Mouse (Mus musculus) forebrain, embryonic 11.5 days (tissue): ENCODE results near the gene Plekhb2. TPM values are rescaled to one million over a fixed set of nuclear protein-coding genes. Genes with fewer than 3 reads are reported as not detected.

Experiments used
- ATAC-seq: fragments of 200-750 bp; cut with Nextera tagmentation; replicated peaks from 2 replicates; pipeline ENCODE4 v1.8.0; 2017; ENCODE audit warnings: moderate TSS enrichment; ENCODE audit not compliant: low FRiP score
- DNase-seq: peaks from one replicate; pipeline ENCODE4 v3.0.0-alpha.2; 2017; ENCODE audit warnings: low spot score
- H3K27ac ChIP-seq: fragments of 300-500 bp; sonication (generic); 2 replicates; pipeline ENCODE4 v1.5.1; 2014; ENCODE audit warnings: low read depth, low read length
- H3K27me3 ChIP-seq: fragments of 300-500 bp; sonication (generic); 2 replicates; pipeline ENCODE4 v1.6.1; 2014; ENCODE audit warnings: mild to moderate bottlenecking, low read length, mixed read lengths; ENCODE audit not compliant: control insufficient read depth, insufficient read depth
- H3K36me3 ChIP-seq: fragments of 300-500 bp; sonication (generic); 2 replicates; pipeline ENCODE4 v1.6.1; 2014; ENCODE audit warnings: mild to moderate bottlenecking, low read length, moderate library complexity, mixed read lengths; ENCODE audit not compliant: control insufficient read depth, insufficient read depth
- H3K4me1 ChIP-seq: fragments of 300-500 bp; sonication (generic); replicated peaks from 2 replicates; pipeline ENCODE4 v1.6.1; 2014; ENCODE audit warnings: low read length, mixed read lengths; ENCODE audit not compliant: control insufficient read depth, insufficient read depth
- H3K4me2 ChIP-seq: fragments of 300-500 bp; sonication (generic); 2 replicates; pipeline ENCODE4 v1.6.1; 2014; ENCODE audit warnings: low read depth, mild to moderate bottlenecking, low read length, moderate library complexity, mixed read lengths; ENCODE audit not compliant: severe bottlenecking
- H3K4me3 ChIP-seq: fragments of 300-500 bp; sonication (generic); 2 replicates; pipeline ENCODE4 v1.5.1; 2014; ENCODE audit warnings: low read depth, low read length
- H3K9ac ChIP-seq: fragments of 300-500 bp; sonication (generic); 2 replicates; pipeline ENCODE4 v1.6.1; 2014; ENCODE audit warnings: low read length
- H3K9me3 ChIP-seq: fragments of 300-500 bp; sonication (generic); 2 replicates; pipeline ENCODE4 v1.6.1; 2016; ENCODE audit warnings: low read length, mixed read lengths; ENCODE audit not compliant: control insufficient read depth
- WGBS: fragments of 180-500 bp; shearing (Covaris S2); extraction: QIAGEN DNeasy Blood & Tissue Kit; methylation state at CpG from one replicate; pipeline ENCODE4 v1.1.7; 2014; 5-methylcytosine and 5-hydroxymethylcytosine counted together
- polyA plus RNA-seq: library from polyadenylated mRNA; unstranded; fragments of >200 nt; fragmentation: Nextera tagmentation; extraction: Ambion mirVana; gene quantifications from 2 replicates; pipeline ENCODE4 v1.2.1, GENCODE M21; 2014

The Plekhb2 gene
- polyA plus RNA-seq, 1 experiment from 2014 or later, result 50.2 TPM

DNA sequence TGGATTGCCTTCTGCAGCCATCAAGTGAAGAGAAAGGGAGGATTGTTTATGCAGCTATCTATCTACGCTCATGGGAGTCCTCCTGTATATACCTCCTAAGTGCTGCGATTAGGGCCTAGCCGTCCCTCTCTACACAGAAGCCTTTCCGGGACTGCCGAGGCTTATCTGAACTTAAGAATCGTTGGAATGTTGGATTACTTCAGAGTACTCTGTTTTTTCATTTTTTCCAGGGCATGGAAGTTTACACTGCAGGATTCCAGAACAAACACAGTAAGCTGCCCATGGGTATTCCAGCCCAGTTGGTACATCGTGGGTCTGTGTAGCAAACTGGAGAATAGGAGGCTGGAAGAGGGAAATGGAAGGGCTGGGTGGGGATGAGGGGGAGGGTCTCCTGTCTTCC, 14.5 kb downstream of the Plekhb2 start:
- Histone ChIP-seq H3K27ac (no peak overlapping the region), H3K4me2 (no peak overlapping the region), H3K4me1 (no peaks in the 10 kb centered on the region), H3K4me3 (no peak overlapping the region), H3K27me3 (no peaks in the 10 kb centered on the region), H3K36me3 (no peaks in the 10 kb centered on the region; the same call in 1 of the 2 replicates), H3K9me3 (no peaks in the 10 kb centered on the region), H3K9ac (no peak overlapping the region)
- ATAC-seq, result no peak
- WGBS, result 86% methylated on average over 7 of the region's 7 CpGs
- no peak for DNase-seq

- Histone ChIP-seq H3K4me3 (no peak overlapping the region), H3K9ac (no peak overlapping the region), H3K27me3 (no peaks in the 10 kb centered on the region), H3K9me3 (no peaks in the 10 kb centered on the region), H3K4me2 (no peak overlapping the region), H3K36me3 (no peaks in the 10 kb centered on the region; the same call in 1 of the 2 replicates), H3K4me1 (no peaks in the 10 kb centered on the region), H3K27ac (no peak overlapping the region)
- no peak for DNase-seq
- 88% methylated on average over 9 of the region's 9 CpGs for WGBS
- no peak for ATAC-seq
These were observed 16.1 kb downstream of the Plekhb2 start for GRCm38 (mm10) chr1:34865866-34866265.

- H3K27ac ChIP-seq, result no peak overlapping the region
- H3K27me3 ChIP-seq, result no peaks in the 10 kb centered on the region
- 55% methylated on average over 10 of the region's 10 CpGs for WGBS
- no peaks in the 10 kb centered on the region; the same call in 1 of the 2 replicates for H3K36me3 ChIP-seq
- H3K9ac ChIP-seq, result no peak overlapping the region
- no peaks in the 10 kb centered on the region for H3K9me3 ChIP-seq
- no peak overlapping the region for H3K4me3 ChIP-seq
- no peaks in the 10 kb centered on the region for H3K4me1 ChIP-seq
- ATAC-seq (peak; percentile 63), DNase-seq (peak; percentile 91)
- no peak overlapping the region for H3K4me2 ChIP-seq
These were observed 17.2 kb downstream of the Plekhb2 start for GRCm38 (mm10) chr1:34866815-34867573.

DNA sequence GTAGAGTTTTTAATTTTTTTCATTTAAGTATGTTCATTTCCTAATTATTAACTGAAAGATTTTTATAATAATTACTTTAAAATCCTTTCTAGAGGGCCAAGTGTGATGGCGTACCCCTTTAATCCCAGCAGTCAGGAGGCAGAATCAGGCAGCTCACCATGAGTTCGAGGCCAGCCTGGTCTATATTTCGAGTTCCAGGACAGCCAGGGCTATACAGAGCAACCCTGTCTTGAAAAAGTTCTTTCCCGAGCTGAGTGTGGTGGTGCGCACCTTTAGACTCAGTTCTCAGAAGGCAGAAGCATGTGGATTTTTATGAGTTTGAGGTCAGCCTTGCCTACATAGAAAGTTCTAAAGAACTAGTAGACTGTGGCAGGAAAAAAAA, 17.8 kb downstream of the Plekhb2 start:
- Histone ChIP-seq H3K4me3 (no peak overlapping the region), H3K9me3 (no peaks in the 10 kb centered on the region), H3K9ac (no peak overlapping the region), H3K4me1 (no peaks in the 10 kb centered on the region), H3K27ac (no peak overlapping the region), H3K27me3 (no peaks in the 10 kb centered on the region), H3K4me2 (no peak overlapping the region), H3K36me3 (no peaks in the 10 kb centered on the region; the same call in 1 of the 2 replicates)
- ATAC-seq (no peak), DNase-seq (no peak)
- WGBS, result 91% methylated on average over 5 of the region's 5 CpGs

DNA sequence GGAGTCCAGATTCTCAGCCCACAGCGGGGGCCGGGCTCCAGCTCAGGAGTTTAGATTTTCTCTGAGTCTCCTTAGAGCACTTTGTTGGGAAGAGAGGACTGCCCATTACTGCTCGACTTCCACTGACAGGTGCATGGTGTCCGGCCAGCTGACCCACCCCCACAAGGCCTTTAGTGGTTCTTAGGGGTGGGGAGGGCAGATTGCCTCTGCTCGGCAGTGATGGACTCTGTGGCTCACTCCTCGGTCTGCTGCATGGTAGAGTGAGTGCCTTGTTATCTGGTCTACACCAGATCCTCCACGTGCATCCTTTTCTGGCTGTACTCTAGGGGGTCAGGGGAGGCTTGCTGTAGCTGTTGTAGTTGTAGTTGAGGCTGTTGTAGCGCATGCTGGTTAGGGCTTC, 18.6 kb downstream of the Plekhb2 start:
- WGBS, result 86% methylated on average over 8 of the region's 8 CpGs
- Histone ChIP-seq H3K27me3 (no peaks in the 10 kb centered on the region), H3K36me3 (no peaks in the 10 kb centered on the region), H3K27ac (no peak overlapping the region), H3K4me2 (no peak overlapping the region), H3K9me3 (no peaks in the 10 kb centered on the region), H3K4me3 (no peak overlapping the region), H3K4me1 (no peaks in the 10 kb centered on the region), H3K9ac (no peak overlapping the region)
- ATAC-seq (no peak), DNase-seq (no peak)

- no peaks in the 10 kb centered on the region for H3K9me3 ChIP-seq
- no peaks in the 10 kb centered on the region for H3K4me1 ChIP-seq
- H3K9ac ChIP-seq, result no peak overlapping the region
- no peak overlapping the region for H3K27ac ChIP-seq
- no peaks in the 10 kb centered on the region for H3K27me3 ChIP-seq
- H3K4me3 ChIP-seq, result no peak overlapping the region
- no peaks in the 10 kb centered on the region for H3K36me3 ChIP-seq
- DNase-seq (no peak), ATAC-seq (no peak)
- 95% methylated on average over 16 of the region's 16 CpGs for WGBS
- no peak overlapping the region for H3K4me2 ChIP-seq
These were observed 19.5 kb downstream of the Plekhb2 start for GRCm38 (mm10) chr1:34869231-34869630.

DNA sequence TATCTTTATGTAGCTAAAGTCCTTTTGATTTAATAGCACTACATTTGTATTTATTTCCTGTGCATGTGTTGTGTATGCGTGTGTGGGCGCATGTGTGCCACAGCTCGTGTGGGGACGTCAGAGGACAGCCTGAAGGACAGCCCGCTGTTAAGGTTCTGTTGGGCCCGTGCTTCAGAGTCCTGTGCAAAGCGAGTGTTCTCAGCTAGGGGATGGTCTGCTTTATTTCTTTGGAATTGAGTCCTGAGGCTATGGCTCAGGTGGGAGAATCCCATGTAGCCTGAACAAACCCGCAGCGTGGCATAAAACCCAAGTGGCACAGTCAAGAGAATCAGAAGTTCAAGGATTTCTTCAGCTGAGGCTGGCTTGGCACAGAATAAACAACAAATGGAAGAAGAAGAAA, 21.4 kb downstream of the Plekhb2 start:
- no peak overlapping the region for H3K9ac ChIP-seq
- no peak overlapping the region for H3K4me2 ChIP-seq
- H3K27ac ChIP-seq, result no peak overlapping the region
- H3K4me1 ChIP-seq, result no peaks in the 10 kb centered on the region
- no peaks in the 10 kb centered on the region for H3K27me3 ChIP-seq
- H3K4me3 ChIP-seq, result no peak overlapping the region
- 93% methylated on average over 9 of the region's 9 CpGs for WGBS
- ATAC-seq (no peak), DNase-seq (peak; percentile 6)
- H3K36me3 ChIP-seq, result no peaks in the 10 kb centered on the region; the same call in 1 of the 2 replicates
- H3K9me3 ChIP-seq, result no peaks in the 10 kb centered on the region

- no peak overlapping the region for H3K9ac ChIP-seq
- H3K4me2 ChIP-seq, result no peak overlapping the region
- WGBS, result 93% methylated on average over 5 of the region's 5 CpGs
- no peaks in the 10 kb centered on the region; the same call in 1 of the 2 replicates for H3K36me3 ChIP-seq
- no peaks in the 10 kb centered on the region for H3K27me3 ChIP-seq
- no peak overlapping the region for H3K4me3 ChIP-seq
- H3K27ac ChIP-seq, result no peak overlapping the region
- no peaks in the 10 kb centered on the region for H3K4me1 ChIP-seq
- ATAC-seq (no peak), DNase-seq (peak; percentile 43)
- no peaks in the 10 kb centered on the region for H3K9me3 ChIP-seq
These were observed 23.8 kb downstream of the Plekhb2 start for GRCm38 (mm10) chr1:34873551-34873950.

- Histone ChIP-seq H3K4me3 (no peak overlapping the region), H3K36me3 (no peaks in the 10 kb centered on the region; the same call in 1 of the 2 replicates), H3K9ac (no peak overlapping the region), H3K4me1 (no peaks in the 10 kb centered on the region), H3K9me3 (no peaks in the 10 kb centered on the region), H3K27me3 (no peaks in the 10 kb centered on the region), H3K4me2 (no peak overlapping the region), H3K27ac (no peak overlapping the region)
- DNase-seq (peak; percentile 13), ATAC-seq (no peak)
- 89% methylated on average over 6 of the region's 6 CpGs for WGBS
These were observed 29.8 kb downstream of the Plekhb2 start for GRCm38 (mm10) chr1:34879611-34880010.
